Mouse (Mus musculus) kidney, embryonic 14.5 days (tissue): Measurements from ENCODE around the gene Dlg2. TPM values are rescaled to one million over a fixed set of nuclear protein-coding genes. Genes with fewer than 3 reads are reported as not detected.

Experiments
- ATAC-seq: fragments of 200-750 bp; cut with Nextera tagmentation; 2 replicates; pipeline ENCODE4 v1.8.0; 2017; ENCODE audit warnings: moderate number of reproducible peaks, mild to moderate bottlenecking, moderate TSS enrichment, moderate library complexity; ENCODE audit not compliant: low FRiP score, low TSS enrichment
- H3K27ac ChIP-seq: fragments of 300-500 bp; sonication (generic); 2 replicates; pipeline ENCODE4 v1.5.1; 2014; ENCODE audit warnings: low read depth, mild to moderate bottlenecking, low read length, moderate library complexity, mixed read lengths
- H3K27me3 ChIP-seq: fragments of 300-500 bp; sonication (generic); 2 replicates; pipeline ENCODE4 v1.6.1; 2014; ENCODE audit warnings: mild to moderate bottlenecking, low read length; ENCODE audit not compliant: control insufficient read depth, insufficient read depth
- H3K36me3 ChIP-seq: fragments of 300-500 bp; sonication (generic); 2 replicates; pipeline ENCODE4 v1.6.1; 2014; ENCODE audit warnings: low read length, mixed read lengths; ENCODE audit not compliant: control insufficient read depth, insufficient read depth
- H3K4me1 ChIP-seq: fragments of 300-500 bp; sonication (generic); 2 replicates; pipeline ENCODE4 v1.6.1; 2014; ENCODE audit warnings: low read length, mixed read lengths; ENCODE audit not compliant: control insufficient read depth, insufficient read depth
- H3K4me2 ChIP-seq: fragments of 300-500 bp; sonication (generic); replicated peaks from 2 replicates; pipeline ENCODE4 v1.6.1; 2014; ENCODE audit warnings: low read depth, mild to moderate bottlenecking, low read length
- H3K4me3 ChIP-seq: fragments of 300-500 bp; sonication (generic); 2 replicates; pipeline ENCODE4 v1.5.1; 2014; ENCODE audit warnings: mild to moderate bottlenecking, low read length
- H3K9ac ChIP-seq: fragments of 300-500 bp; sonication (generic); 2 replicates; pipeline ENCODE4 v1.6.1; 2014; ENCODE audit warnings: low read depth, mild to moderate bottlenecking, low read length, moderate library complexity
- H3K9me3 ChIP-seq: fragments of 300-500 bp; sonication (generic); 2 replicates; pipeline ENCODE4 v1.6.1; 2016; ENCODE audit warnings: low read length; ENCODE audit not compliant: control insufficient read depth
- WGBS: fragments of 180-500 bp; shearing (Covaris S2); extraction: QIAGEN DNeasy Blood & Tissue Kit; methylation state at CpG from one replicate; pipeline ENCODE4 v1.1.7; 2014; 5-methylcytosine and 5-hydroxymethylcytosine counted together
- polyA plus RNA-seq: library from polyadenylated mRNA; unstranded; fragments of >200 nt; fragmentation: Nextera tagmentation; extraction: Ambion mirVana; gene quantifications from 2 replicates; pipeline ENCODE4 v1.2.1, GENCODE M21; 2014

Dlg2 gene
- polyA plus RNA-seq, 1 experiment from 2014 or later = 0.97 TPM

GRCm38 (mm10) chr7:91548796-91549195 lies 1072.3 kb downstream of the Dlg2 start:
- Histone ChIP-seq H3K9me3 (no peaks in the 10 kb centered on the region), H3K4me3 (no peak overlapping the region), H3K4me2 (no peak overlapping the region), H3K27ac (no peak overlapping the region), H3K36me3 (no peaks in the 10 kb centered on the region), H3K27me3 (no peaks in the 10 kb centered on the region), H3K4me1 (no peaks in the 10 kb centered on the region), H3K9ac (no peak overlapping the region)
- no peak for ATAC-seq
- WGBS = 75% methylated on average over 1 of the region's 1 CpGs

- ATAC-seq = no peak
- H3K27me3 ChIP-seq = no peaks in the 10 kb centered on the region
- H3K4me2 ChIP-seq = no peak overlapping the region
- H3K27ac ChIP-seq = no peak overlapping the region
- no peaks in the 10 kb centered on the region for H3K36me3 ChIP-seq
- H3K9me3 ChIP-seq = no peaks in the 10 kb centered on the region
- H3K4me3 ChIP-seq = no peak overlapping the region
- no peaks in the 10 kb centered on the region for H3K4me1 ChIP-seq
- H3K9ac ChIP-seq = no peak overlapping the region
These were observed 1081.1 kb downstream of the Dlg2 start for GRCm38 (mm10) chr7:91557582-91557981.

GRCm38 (mm10) chr7:91567423-91567822 lies 1091.0 kb downstream of the Dlg2 start:
- Histone ChIP-seq H3K27me3 (no peaks in the 10 kb centered on the region), H3K9ac (no peak overlapping the region), H3K36me3 (no peaks in the 10 kb centered on the region), H3K4me3 (no peak overlapping the region), H3K4me1 (no peaks in the 10 kb centered on the region), H3K9me3 (no peaks in the 10 kb centered on the region), H3K27ac (no peak overlapping the region), H3K4me2 (no peak overlapping the region)
- no peak for ATAC-seq

GRCm38 (mm10) chr7:91570969-91571368 lies 1094.5 kb downstream of the Dlg2 start:
- H3K9ac ChIP-seq = no peak overlapping the region
- no peak for ATAC-seq
- H3K9me3 ChIP-seq = no peaks in the 10 kb centered on the region
- no peak overlapping the region for H3K4me3 ChIP-seq
- no peaks in the 10 kb centered on the region for H3K4me1 ChIP-seq
- no peak overlapping the region for H3K4me2 ChIP-seq
- WGBS = 84% methylated on average over 2 of the region's 2 CpGs
- no peaks in the 10 kb centered on the region for H3K27me3 ChIP-seq
- H3K36me3 ChIP-seq = no peaks in the 10 kb centered on the region
- H3K27ac ChIP-seq = no peak overlapping the region

- Histone ChIP-seq H3K9ac (no peak overlapping the region), H3K27me3 (no peaks in the 10 kb centered on the region), H3K27ac (no peak overlapping the region), H3K9me3 (no peaks in the 10 kb centered on the region), H3K4me3 (no peak overlapping the region), H3K4me1 (no peaks in the 10 kb centered on the region), H3K4me2 (no peak overlapping the region), H3K36me3 (no peaks in the 10 kb centered on the region)
- ATAC-seq = no peak
- 78% methylated on average over 2 of the region's 2 CpGs for WGBS
These were observed 1096.2 kb downstream of the Dlg2 start for GRCm38 (mm10) chr7:91572666-91573065.

GRCm38 (mm10) chr7:91573321-91573720 lies 1096.8 kb downstream of the Dlg2 start:
- Histone ChIP-seq H3K9me3 (no peaks in the 10 kb centered on the region), H3K36me3 (no peaks in the 10 kb centered on the region), H3K4me3 (no peak overlapping the region), H3K9ac (no peak overlapping the region), H3K4me2 (no peak overlapping the region), H3K27me3 (no peaks in the 10 kb centered on the region), H3K4me1 (no peaks in the 10 kb centered on the region), H3K27ac (no peak overlapping the region)
- no peak for ATAC-seq

GRCm38 (mm10) chr7:91576216-91576615 lies 1099.7 kb downstream of the Dlg2 start:
- Histone ChIP-seq H3K4me2 (no peak overlapping the region), H3K27ac (no peak overlapping the region), H3K4me1 (no peaks in the 10 kb centered on the region), H3K36me3 (no peaks in the 10 kb centered on the region), H3K4me3 (no peak overlapping the region), H3K27me3 (no peaks in the 10 kb centered on the region), H3K9me3 (no peaks in the 10 kb centered on the region), H3K9ac (no peak overlapping the region)
- no peak for ATAC-seq
- 90% methylated on average over 6 of the region's 6 CpGs for WGBS

GRCm38 (mm10) chr7:91582203-91582602 lies 1105.7 kb downstream of the Dlg2 start:
- H3K9me3 ChIP-seq = no peaks in the 10 kb centered on the region
- ATAC-seq = no peak
- 80% methylated on average over 2 of the region's 2 CpGs for WGBS
- no peaks in the 10 kb centered on the region for H3K36me3 ChIP-seq
- no peaks in the 10 kb centered on the region for H3K27me3 ChIP-seq
- no peak overlapping the region for H3K9ac ChIP-seq
- H3K4me1 ChIP-seq = no peaks in the 10 kb centered on the region
- H3K27ac ChIP-seq = no peak overlapping the region
- no peak overlapping the region for H3K4me2 ChIP-seq
- H3K4me3 ChIP-seq = no peak overlapping the region

GRCm38 (mm10) chr7:91583566-91583965 lies 1107.1 kb downstream of the Dlg2 start:
- no peak for ATAC-seq
- no peaks in the 10 kb centered on the region for H3K4me1 ChIP-seq
- H3K27ac ChIP-seq = no peak overlapping the region
- no peak overlapping the region for H3K9ac ChIP-seq
- H3K9me3 ChIP-seq = no peaks in the 10 kb centered on the region
- no peaks in the 10 kb centered on the region for H3K36me3 ChIP-seq
- H3K4me3 ChIP-seq = no peak overlapping the region
- no peaks in the 10 kb centered on the region for H3K27me3 ChIP-seq
- H3K4me2 ChIP-seq = no peak overlapping the region
- 82% methylated on average over 1 of the region's 1 CpGs for WGBS
